In the genomic region with DNA sequence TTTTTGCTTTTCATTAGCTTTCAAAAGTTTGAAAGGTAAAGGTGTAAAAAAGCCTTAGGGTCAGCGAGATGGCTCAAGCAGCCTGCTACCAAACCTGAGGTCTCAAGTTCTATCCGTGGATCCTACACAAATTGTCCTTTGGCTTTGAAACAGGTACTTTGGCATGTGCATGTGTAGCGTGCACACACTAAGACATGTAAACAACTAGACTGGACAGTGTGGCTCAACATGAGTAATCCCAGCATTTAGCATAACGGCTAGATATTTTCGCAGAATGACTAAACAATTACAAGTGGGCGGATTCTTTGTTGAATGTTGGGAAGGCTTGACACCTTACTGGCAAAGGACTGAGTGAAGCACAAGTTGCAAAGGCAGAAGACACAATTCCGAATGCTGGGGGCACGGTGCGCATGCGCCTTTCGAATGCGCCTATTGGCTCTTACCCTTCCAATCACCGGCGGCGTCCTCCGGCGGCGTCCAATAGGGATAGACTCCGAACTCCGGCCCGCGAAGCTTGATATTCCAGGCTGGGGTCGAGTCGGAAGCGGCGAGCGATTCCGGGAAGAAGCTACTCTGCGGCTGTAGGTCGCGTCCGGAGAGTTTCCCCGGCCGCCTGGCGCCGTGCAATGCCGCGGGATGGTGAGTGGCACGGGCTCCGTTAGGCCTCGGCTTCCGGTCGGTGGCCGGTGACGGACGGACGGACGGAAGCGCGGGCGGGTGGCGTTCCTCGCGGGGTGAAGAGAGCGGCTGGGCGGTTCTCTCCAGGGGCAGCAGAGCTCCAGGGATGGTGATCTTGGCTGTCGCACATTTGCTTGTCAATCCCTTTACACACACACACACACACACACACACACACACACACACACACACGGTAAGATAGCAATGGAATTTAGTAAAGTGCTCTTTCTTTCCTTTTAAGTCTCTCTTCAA, we compare ENCODE assay signal across 8 mouse cellular contexts. TPM values are rescaled to one million over a fixed set of nuclear protein-coding genes. Genes with fewer than 3 reads are reported as not detected.
DNase-seq lines count a peak whose midpoint lies in the region; ATAC-seq and TF ChIP-seq lines count a peak whose summit lies in the region.

A gene (plus strand): TSS at position 486 of the 930 bp plus-strand sequence.

- no peak for TF ChIP-seq CTCF in liver, embryonic 14.5 days (IDR thresholded peaks at IDR 0.05; ENCODE audit: low read depth)
- TF ChIP-seq CTCF in stomach, postnatal 0 days (IDR thresholded peaks at IDR 0.05; ENCODE audit: low read depth) = no peak

- H3K27me3 ChIP-seq in forebrain, embryonic 10.5 days (ENCODE audit: poor library complexity, severe bottlenecking) = no peaks in the 10 kb centered on the region
- H3K27me3 ChIP-seq in heart, embryonic 15.5 days = no peaks in the 10 kb centered on the region
- H3K27me3 ChIP-seq in liver, embryonic 14.5 days (ENCODE audit: control insufficient read depth, insufficient read depth, low read length) = no peaks in the 10 kb centered on the region
- H3K27me3 ChIP-seq in neural tube, embryonic 11.5 days (ENCODE audit: control insufficient read depth, insufficient read depth, low read length) = no peaks in the 10 kb centered on the region
- H3K27me3 ChIP-seq in stomach, postnatal 0 days (ENCODE audit: control insufficient read depth, insufficient read depth, low read length) = no peaks in the 10 kb centered on the region

- H3K9ac ChIP-seq in heart, embryonic 15.5 days = peak within 1 kb of the TSS; percentile 48
- peak within 1 kb of the TSS; percentile 77 for H3K9ac ChIP-seq in liver, embryonic 14.5 days (replicated peaks)
- peak within 1 kb of the TSS; percentile 59 for H3K9ac ChIP-seq in neural tube, embryonic 11.5 days (ENCODE audit: low read length)
- H3K9ac ChIP-seq in stomach, postnatal 0 days (ENCODE audit: low read length) = peak within 1 kb of the TSS; percentile 57

- ATAC-seq in heart, embryonic 15.5 days (replicated peaks; ENCODE audit: insufficient number of reproducible peaks, insufficient read depth, low FRiP score, low read depth) = peak; percentile 92
- peak; percentile 95 for ATAC-seq in liver, embryonic 14.5 days (ENCODE audit: insufficient read depth)
- peak; percentile 94 for ATAC-seq in neural tube, embryonic 11.5 days (ENCODE audit: insufficient read depth, low FRiP score, low TSS enrichment)
- peak; percentile 95 for ATAC-seq in stomach, postnatal 0 days (ENCODE audit: low FRiP score, low TSS enrichment)

- H3K9me3 ChIP-seq in forebrain, embryonic 10.5 days = no peaks in the 10 kb centered on the region
- H3K9me3 ChIP-seq in heart, embryonic 15.5 days (replicated peaks) = no peaks in the 10 kb centered on the region
- H3K9me3 ChIP-seq in liver, embryonic 14.5 days (ENCODE audit: control insufficient read depth, low read length) = no peaks in the 10 kb centered on the region
- no peaks in the 10 kb centered on the region for H3K9me3 ChIP-seq in neural tube, embryonic 11.5 days (ENCODE audit: control insufficient read depth, low read length)
- no peaks in the 10 kb centered on the region for H3K9me3 ChIP-seq in stomach, postnatal 0 days (ENCODE audit: control insufficient read depth, low read length)

- peak within 1 kb of the TSS; percentile 70 for H3K4me2 ChIP-seq in heart, embryonic 15.5 days
- peak within 1 kb of the TSS; percentile 84 for H3K4me2 ChIP-seq in liver, embryonic 14.5 days (ENCODE audit: low read depth)
- peak within 1 kb of the TSS; percentile 64 for H3K4me2 ChIP-seq in neural tube, embryonic 11.5 days (ENCODE audit: low read depth)
- peak within 1 kb of the TSS; percentile 77 for H3K4me2 ChIP-seq in stomach, postnatal 0 days (replicated peaks; ENCODE audit: low read depth)

- DNase-seq in CD8-positive naive resting alpha-beta T cell, adult 2 months (ENCODE audit: low read depth in 2 of 2, low spot score in 2 of 2) = peak; percentile 86 to 89
- DNase-seq in c-Kit-positive CD71-negative TER-119-negative erythroid progenitor cells, embryonic 14.5 days (ENCODE audit: low read depth) = peak; percentile 98
- peak; percentile 94 for DNase-seq in forebrain, embryonic 10.5 days (ENCODE audit: extremely low spot score, low spot score)
- peak; percentile 95 to 96 for DNase-seq in kidney, postnatal 25 days
- peak; percentile 92 to 93 (median 92) for DNase-seq in liver, embryonic 14.5 days (ENCODE audit: low read depth in 3 of 3, low spot score in 3 of 3)
- DNase-seq in neural tube, embryonic 11.5 days (ENCODE audit: low spot score) = peak; percentile 97
- peak; percentile 91 for DNase-seq in stomach, postnatal 0 days (ENCODE audit: low spot score)

- H3K4me3 ChIP-seq in forebrain, embryonic 10.5 days = peak within 1 kb of the TSS; percentile 81
- H3K4me3 ChIP-seq in heart, embryonic 15.5 days = peak within 1 kb of the TSS; percentile 58
- peak within 1 kb of the TSS; percentile 72 to 91 for H3K4me3 ChIP-seq in liver, embryonic 14.5 days (ENCODE audit: insufficient read depth in 1 of 2, low read depth in 2 of 2, low read length in 2 of 2)
- H3K4me3 ChIP-seq in neural tube, embryonic 11.5 days (ENCODE audit: low read depth, low read length) = peak within 1 kb of the TSS; percentile 62
- H3K4me3 ChIP-seq in stomach, postnatal 0 days (ENCODE audit: low read depth, low read length) = peak within 1 kb of the TSS; percentile 63

- 0 out of 2 replicates have a peak, but pooled peaks have one; percentile 8 for TF ChIP-seq EP300 in liver, embryonic 14.5 days (IDR thresholded peaks at IDR 0.05; ENCODE audit: low read depth)
- TF ChIP-seq EP300 in stomach, postnatal 0 days (optimal IDR thresholded peaks at IDR 0.05) = no peak

- peaks cover 53% of the 10 kb centered on the region for H3K36me3 ChIP-seq in forebrain, embryonic 10.5 days (replicated peaks)
- H3K36me3 ChIP-seq in heart, embryonic 15.5 days = peaks cover 29% of the 10 kb centered on the region
- H3K36me3 ChIP-seq in liver, embryonic 14.5 days (replicated peaks; ENCODE audit: control insufficient read depth, insufficient read depth, low read depth) = peaks cover 40% of the 10 kb centered on the region
- peaks cover 7% of the 10 kb centered on the region for H3K36me3 ChIP-seq in neural tube, embryonic 11.5 days (ENCODE audit: control insufficient read depth, insufficient read depth, low read length)
- peaks cover 15% of the 10 kb centered on the region for H3K36me3 ChIP-seq in stomach, postnatal 0 days (ENCODE audit: control insufficient read depth, insufficient read depth, low read length)

- WGBS in forebrain, embryonic 10.5 days = 2% methylated on average over 58 of the region's 58 CpGs
- 1% methylated on average over 58 of the region's 58 CpGs for WGBS in heart, embryonic 15.5 days
- 1% methylated on average over 57 of the region's 58 CpGs for WGBS in liver, embryonic 14.5 days (ENCODE audit: insufficient replicate concordance)
- WGBS in neural tube, embryonic 11.5 days = 2% methylated on average over 57 of the region's 58 CpGs
- 1% methylated on average over 58 of the region's 58 CpGs for WGBS in stomach, postnatal 0 days

- H3K4me1 ChIP-seq in forebrain, embryonic 10.5 days = peaks cover 11% of the 10 kb centered on the region
- H3K4me1 ChIP-seq in heart, embryonic 15.5 days (replicated peaks) = peaks cover 9% of the 10 kb centered on the region; the same call in 1 of the 2 replicates
- H3K4me1 ChIP-seq in liver, embryonic 14.5 days (replicated peaks; ENCODE audit: control insufficient read depth in 2 of 2, insufficient read depth in 2 of 2, low read length in 1 of 2) = peaks cover 2 to 12% of the 10 kb centered on the region in 2 experiments; a peak in 3 of 4 replicates
- H3K4me1 ChIP-seq in neural tube, embryonic 11.5 days (ENCODE audit: control insufficient read depth, insufficient read depth, low read length) = peaks cover 2% of the 10 kb centered on the region; the same call in 1 of the 2 replicates
- no peaks in the 10 kb centered on the region for H3K4me1 ChIP-seq in stomach, postnatal 0 days (replicated peaks; ENCODE audit: control insufficient read depth, insufficient read depth)

- H3K27ac ChIP-seq in forebrain, embryonic 10.5 days = peak within 1 kb of the TSS; percentile 89
- peak within 1 kb of the TSS; percentile 48 for H3K27ac ChIP-seq in heart, embryonic 15.5 days
- peak within 1 kb of the TSS; percentile 73 for H3K27ac ChIP-seq in liver, embryonic 14.5 days
- peak within 1 kb of the TSS; percentile 53; the same call in 1 of the 2 replicates for H3K27ac ChIP-seq in neural tube, embryonic 11.5 days (ENCODE audit: low read depth, low read length)
- H3K27ac ChIP-seq in stomach, postnatal 0 days (replicated peaks) = no peak within 1 kb of the TSS

RNA-seq across cellular contexts. Expression of the gene that starts here (rescaled TPM):
- polyA plus RNA-seq in forebrain, embryonic 10.5 days (2016; fragmentation: Nextera tagmentation; extraction: Ambion mirVana) = 3.1 and 3.3 TPM in 2 replicates
- polyA plus RNA-seq in heart, embryonic 15.5 days (2015; fragmentation: Nextera tagmentation; extraction: Ambion mirVana) = 1.9 and 2.1 TPM in 2 replicates
- 9.6 and 13.3 TPM in 2 replicates for polyA plus RNA-seq in liver, embryonic 14.5 days (2012; rRNA removed)
- 1.8 and 2.4 TPM in 2 replicates for polyA plus RNA-seq in liver, embryonic 14.5 days (2014; fragmentation: Nextera tagmentation; extraction: Ambion mirVana)
- 0.70 and 0.82 TPM in 2 replicates for polyA plus RNA-seq in neural tube, embryonic 11.5 days (2014; fragmentation: Nextera tagmentation; extraction: Ambion mirVana)
- polyA plus RNA-seq in stomach, postnatal 0 days (2015; fragmentation: Nextera tagmentation; extraction: Ambion mirVana) = 0.63 and 0.71 TPM in 2 replicates

Comparison
In these comparisons a context has a peak if more than half of its experiments do, and no peak if none do; other contexts are left out.
1. Peak in DNase-seq, ATAC-seq, H3K4me3 ChIP-seq, H3K27ac ChIP-seq, H3K9ac ChIP-seq and H3K4me2 ChIP-seq in neural tube, embryonic 11.5 days; RNA of the gene not detected or under 1 TPM.
2. Peak in DNase-seq, ATAC-seq, H3K4me3 ChIP-seq, H3K9ac ChIP-seq and H3K4me2 ChIP-seq in stomach, postnatal 0 days; RNA of the gene not detected or under 1 TPM.